Mouse (Mus musculus): ENCODE measurements around the gene Rai14. TPM values are rescaled to one million over a fixed set of nuclear protein-coding genes. Genes with fewer than 3 reads are reported as not detected.

Gene Rai14
- polyA plus RNA-seq, 1 experiment from 2014 or later = 15.3 TPM

GRCm38 (mm10) chr15:10708591-10709272 is 5.7 kb downstream of the Rai14 start:
- no peaks in the 10 kb centered on the region for H3K9me3 ChIP-seq
- peaks cover 7% of the 10 kb centered on the region for H3K4me1 ChIP-seq
- peaks cover 29% of the 10 kb centered on the region for H3K27me3 ChIP-seq (replicated peaks)
- no peak overlapping the region for H3K4me2 ChIP-seq
- ATAC-seq (ENCODE audit: extremely low read depth, insufficient number of reproducible peaks, low FRiP score, low TSS enrichment) = no peak
- WGBS = 81% methylated on average over 10 of the region's 10 CpGs
- peaks cover 20% of the 10 kb centered on the region for H3K36me3 ChIP-seq
- no peak overlapping the region for H3K9ac ChIP-seq
- H3K27ac ChIP-seq (replicated peaks) = no peak overlapping the region
- H3K4me3 ChIP-seq = no peak overlapping the region

DNA sequence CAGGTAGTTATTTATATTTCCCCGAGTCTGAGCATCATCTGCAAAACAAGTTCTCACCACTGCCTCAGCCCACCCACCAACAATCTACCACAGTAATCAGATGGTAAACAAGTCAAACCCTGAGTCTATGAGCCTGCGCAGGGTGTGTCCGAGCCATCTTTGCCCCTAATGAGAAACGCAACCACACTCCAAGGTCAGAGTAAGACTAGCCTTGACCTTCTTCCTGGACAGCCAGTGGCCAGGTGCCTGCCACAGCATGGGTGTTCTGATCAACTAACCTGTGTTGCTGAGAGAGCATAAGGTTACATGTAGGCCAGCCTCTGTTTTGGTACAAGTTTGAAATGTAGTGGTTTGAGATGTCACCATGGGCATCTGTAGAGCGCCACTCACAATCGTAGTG is 7.3 kb downstream of the Rai14 start:
- H3K9ac ChIP-seq = no peak overlapping the region
- H3K36me3 ChIP-seq = peaks cover 20% of the 10 kb centered on the region
- ATAC-seq (ENCODE audit: extremely low read depth, insufficient number of reproducible peaks, low FRiP score, low TSS enrichment) = no peak
- H3K9me3 ChIP-seq = no peaks in the 10 kb centered on the region
- H3K27me3 ChIP-seq (replicated peaks) = peaks cover 13% of the 10 kb centered on the region
- WGBS = 90% methylated on average over 6 of the region's 6 CpGs
- H3K4me2 ChIP-seq = no peak overlapping the region
- H3K27ac ChIP-seq (replicated peaks) = no peak overlapping the region
- H3K4me1 ChIP-seq = peaks cover 8% of the 10 kb centered on the region
- H3K4me3 ChIP-seq = no peak overlapping the region

DNA sequence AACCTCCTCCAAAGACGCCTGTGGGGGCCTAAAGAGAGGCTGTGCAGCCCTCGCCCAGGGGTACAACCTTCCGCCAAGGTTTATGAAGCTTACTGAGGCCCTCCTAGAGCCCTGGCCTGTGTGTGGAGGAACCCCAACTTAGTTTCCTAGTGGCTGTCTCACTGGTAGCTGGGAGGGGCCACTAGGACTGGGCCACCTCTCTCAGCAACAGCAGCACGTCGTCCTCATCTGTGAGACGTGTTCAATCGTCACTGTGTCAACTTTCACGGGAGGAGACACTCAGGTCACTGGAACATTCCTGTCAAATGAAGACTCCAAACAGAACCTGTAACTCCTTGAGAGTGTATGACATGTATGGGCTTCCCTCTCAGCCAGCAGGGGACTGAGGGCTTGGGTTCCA is 8.0 kb downstream of the Rai14 start:
- no peak overlapping the region for H3K27ac ChIP-seq (replicated peaks)
- peaks cover 15% of the 10 kb centered on the region for H3K4me1 ChIP-seq
- H3K9ac ChIP-seq = no peak overlapping the region
- H3K27me3 ChIP-seq (replicated peaks) = peaks cover 6% of the 10 kb centered on the region; the same call in 1 of the 2 replicates
- 58% methylated on average over 8 of the region's 8 CpGs for WGBS
- H3K4me2 ChIP-seq = no peak overlapping the region
- peaks cover 20% of the 10 kb centered on the region for H3K36me3 ChIP-seq
- no peaks in the 10 kb centered on the region for H3K9me3 ChIP-seq
- ATAC-seq (ENCODE audit: extremely low read depth, insufficient number of reproducible peaks, low FRiP score, low TSS enrichment) = no peak
- H3K4me3 ChIP-seq = no peak overlapping the region

DNA sequence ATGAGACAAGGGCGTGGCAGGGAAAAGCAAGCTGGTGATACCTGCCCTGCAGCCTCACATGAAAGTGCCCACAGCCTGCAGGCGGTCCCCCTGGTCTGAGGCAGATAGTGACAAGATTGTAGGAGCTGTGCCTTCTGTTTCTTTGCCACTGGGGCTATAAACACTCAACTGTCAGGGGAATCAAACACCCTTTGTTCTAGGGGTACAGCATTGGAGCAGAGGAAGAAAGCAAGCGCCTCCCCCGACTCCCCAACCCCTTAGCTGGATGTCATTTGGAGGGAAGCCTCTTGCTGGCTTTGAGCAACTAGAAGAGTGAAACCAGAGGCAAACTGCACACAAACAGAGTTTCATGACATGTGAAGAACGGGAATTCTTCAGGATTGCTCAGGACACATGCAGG is 8.7 kb downstream of the Rai14 start:
- H3K9ac ChIP-seq = no peak overlapping the region
- H3K27me3 ChIP-seq (replicated peaks) = no peaks in the 10 kb centered on the region; the same call in 1 of the 2 replicates
- H3K36me3 ChIP-seq = peaks cover 20% of the 10 kb centered on the region
- 74% methylated on average over 5 of the region's 5 CpGs for WGBS
- no peak for ATAC-seq (ENCODE audit: extremely low read depth, insufficient number of reproducible peaks, low FRiP score, low TSS enrichment)
- H3K27ac ChIP-seq (replicated peaks) = no peak overlapping the region
- no peak overlapping the region for H3K4me2 ChIP-seq
- peaks cover 19% of the 10 kb centered on the region for H3K4me1 ChIP-seq
- H3K4me3 ChIP-seq = no peak overlapping the region
- H3K9me3 ChIP-seq = no peaks in the 10 kb centered on the region

DNA sequence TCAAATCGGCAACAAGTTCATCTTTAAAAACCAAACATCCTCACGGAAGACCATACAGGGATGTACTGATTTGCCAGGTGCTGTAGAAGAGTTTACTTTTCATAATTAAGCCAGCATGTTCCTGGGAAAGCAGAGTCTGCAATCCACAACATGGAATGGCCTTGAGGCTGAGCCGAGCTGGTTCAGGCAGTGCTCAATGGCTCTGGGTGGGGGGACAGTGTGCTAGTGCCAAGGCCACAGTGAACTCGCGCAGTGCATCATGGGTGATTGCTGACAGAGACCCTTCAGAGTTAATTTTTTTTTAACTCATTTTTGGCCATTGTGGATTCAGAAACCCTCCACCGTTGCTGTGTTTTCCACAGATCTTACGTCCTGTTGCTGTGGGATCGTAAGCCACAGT is 10.1 kb downstream of the Rai14 start:
- no peak overlapping the region for H3K4me2 ChIP-seq
- H3K4me3 ChIP-seq = no peak overlapping the region
- peaks cover 17% of the 10 kb centered on the region for H3K36me3 ChIP-seq
- H3K27me3 ChIP-seq (replicated peaks) = no peaks in the 10 kb centered on the region; the same call in 1 of the 2 replicates
- ATAC-seq (ENCODE audit: extremely low read depth, insufficient number of reproducible peaks, low FRiP score, low TSS enrichment) = no peak
- 86% methylated on average over 8 of the region's 8 CpGs for WGBS
- H3K27ac ChIP-seq (replicated peaks) = no peak overlapping the region
- H3K9me3 ChIP-seq = no peaks in the 10 kb centered on the region
- peaks cover 19% of the 10 kb centered on the region for H3K4me1 ChIP-seq
- no peak overlapping the region for H3K9ac ChIP-seq

GRCm38 (mm10) chr15:10701571-10701970 is 12.9 kb downstream of the Rai14 start:
- Histone ChIP-seq H3K4me1 (peaks cover 23% of the 10 kb centered on the region), H3K9me3 (no peaks in the 10 kb centered on the region), H3K27ac (replicated peaks) (0 out of 2 replicates have a peak overlapping the region, but pooled peaks have one; percentile 7), H3K27me3 (replicated peaks) (no peaks in the 10 kb centered on the region), H3K4me3 (no peak overlapping the region), H3K36me3 (no peaks in the 10 kb centered on the region), H3K9ac (no peak overlapping the region), H3K4me2 (no peak overlapping the region)
- WGBS = 56% methylated on average over 5 of the region's 5 CpGs
- no peak for ATAC-seq (ENCODE audit: extremely low read depth, insufficient number of reproducible peaks, low FRiP score, low TSS enrichment)

DNA sequence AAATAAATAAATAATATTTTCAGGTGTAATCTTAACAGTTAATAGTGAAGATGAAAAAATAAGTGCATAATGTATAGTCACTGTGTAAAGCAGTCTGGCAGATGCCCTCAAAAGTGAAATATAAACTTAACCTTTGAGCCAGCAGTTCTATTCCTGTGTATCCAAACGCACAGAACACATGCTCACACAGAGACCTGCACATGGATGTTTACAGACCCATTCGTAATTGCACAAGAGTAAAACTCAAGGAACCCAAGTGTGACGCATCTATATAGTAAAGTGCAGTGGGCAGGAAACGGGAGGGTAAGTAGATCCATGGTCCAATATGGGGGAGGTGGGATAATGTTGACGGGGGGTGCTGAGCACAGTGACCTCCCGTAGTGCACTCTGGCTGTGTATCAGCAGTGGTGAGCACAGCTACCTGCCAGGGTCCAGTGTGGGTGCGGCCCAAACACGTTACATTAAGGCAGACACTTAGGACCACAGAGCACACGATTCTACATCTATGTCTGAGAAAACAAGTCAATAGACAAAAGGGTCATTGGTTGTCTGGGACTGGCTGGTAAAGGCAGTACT is 13.4 kb downstream of the Rai14 start:
- no peak overlapping the region for H3K4me2 ChIP-seq
- H3K27me3 ChIP-seq (replicated peaks) = no peaks in the 10 kb centered on the region
- no peak for ATAC-seq (ENCODE audit: extremely low read depth, insufficient number of reproducible peaks, low FRiP score, low TSS enrichment)
- H3K9ac ChIP-seq = no peak overlapping the region
- peaks cover 23% of the 10 kb centered on the region for H3K4me1 ChIP-seq
- H3K4me3 ChIP-seq = no peak overlapping the region
- no peak overlapping the region for H3K27ac ChIP-seq (replicated peaks)
- no peaks in the 10 kb centered on the region for H3K9me3 ChIP-seq
- 81% methylated on average over 9 of the region's 9 CpGs for WGBS
- H3K36me3 ChIP-seq = no peaks in the 10 kb centered on the region

GRCm38 (mm10) chr15:10696478-10697234 is 17.8 kb downstream of the Rai14 start:
- H3K36me3 ChIP-seq = no peaks in the 10 kb centered on the region
- H3K27me3 ChIP-seq (replicated peaks) = no peaks in the 10 kb centered on the region
- no peak for ATAC-seq (ENCODE audit: extremely low read depth, insufficient number of reproducible peaks, low FRiP score, low TSS enrichment)
- no peak overlapping the region for H3K4me3 ChIP-seq
- no peak overlapping the region for H3K4me2 ChIP-seq
- H3K9ac ChIP-seq = no peak overlapping the region
- 70% methylated on average over 8 of the region's 8 CpGs for WGBS
- peaks cover 15% of the 10 kb centered on the region for H3K4me1 ChIP-seq
- no peaks in the 10 kb centered on the region for H3K9me3 ChIP-seq
- no peak overlapping the region for H3K27ac ChIP-seq (replicated peaks)

DNA sequence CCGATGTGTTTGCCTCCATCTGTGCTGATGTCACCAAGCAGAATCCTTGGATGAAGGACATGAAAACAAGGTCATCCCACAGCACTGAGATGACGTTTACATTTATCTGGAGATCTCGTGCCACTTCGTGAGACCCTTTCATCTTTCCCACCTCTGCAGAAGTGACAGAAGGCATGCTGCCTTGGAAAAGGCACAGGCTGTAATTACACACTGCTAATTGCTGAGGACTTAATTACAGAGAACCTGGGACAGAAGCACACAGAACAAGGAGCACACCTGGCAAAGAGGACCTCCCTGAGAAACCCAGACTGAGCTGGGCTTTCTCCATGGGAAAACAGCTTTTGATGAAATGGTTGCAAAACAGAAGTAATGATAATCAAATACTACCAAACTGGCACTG is 21.8 kb downstream of the Rai14 start:
- Histone ChIP-seq H3K9me3 (no peaks in the 10 kb centered on the region), H3K27ac (replicated peaks) (no peak overlapping the region), H3K4me3 (no peak overlapping the region), H3K4me2 (no peak overlapping the region), H3K36me3 (no peaks in the 10 kb centered on the region), H3K4me1 (peaks cover 38% of the 10 kb centered on the region), H3K9ac (no peak overlapping the region), H3K27me3 (replicated peaks) (peaks cover 5% of the 10 kb centered on the region; the same call in 1 of the 2 replicates)
- ATAC-seq (ENCODE audit: extremely low read depth, insufficient number of reproducible peaks, low FRiP score, low TSS enrichment) = no peak
- WGBS = 50% methylated on average over 4 of the region's 4 CpGs

DNA sequence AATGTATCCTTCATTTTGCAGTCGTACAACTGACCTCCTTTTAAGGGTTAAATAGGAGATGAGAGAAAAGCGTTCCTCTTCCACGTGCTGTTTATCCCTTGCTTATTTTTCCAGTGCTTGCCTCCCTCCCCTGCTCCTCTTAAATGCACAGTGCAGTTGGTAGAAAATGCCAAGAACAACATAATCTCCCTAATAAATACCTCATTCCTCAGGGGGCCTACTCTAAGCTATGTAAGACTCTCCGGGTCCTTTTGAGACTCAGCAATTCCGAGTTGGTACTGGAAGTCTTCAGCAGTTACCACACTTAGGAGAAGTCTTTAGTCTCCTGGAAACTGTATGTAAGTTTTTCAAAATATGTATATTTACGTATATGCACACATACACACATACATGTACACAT is 22.9 kb downstream of the Rai14 start:
- Histone ChIP-seq H3K9ac (no peak overlapping the region), H3K27me3 (replicated peaks) (peaks cover 17% of the 10 kb centered on the region; the same call in 1 of the 2 replicates), H3K36me3 (0 out of 2 replicates have a peak, but pooled peaks cover 3% of the 10 kb centered on the region), H3K27ac (replicated peaks) (no peak overlapping the region), H3K4me2 (no peak overlapping the region), H3K4me1 (peaks cover 36% of the 10 kb centered on the region), H3K4me3 (no peak overlapping the region), H3K9me3 (no peaks in the 10 kb centered on the region)
- WGBS = 58% methylated on average over 6 of the region's 6 CpGs
- no peak for ATAC-seq (ENCODE audit: extremely low read depth, insufficient number of reproducible peaks, low FRiP score, low TSS enrichment)

DNA sequence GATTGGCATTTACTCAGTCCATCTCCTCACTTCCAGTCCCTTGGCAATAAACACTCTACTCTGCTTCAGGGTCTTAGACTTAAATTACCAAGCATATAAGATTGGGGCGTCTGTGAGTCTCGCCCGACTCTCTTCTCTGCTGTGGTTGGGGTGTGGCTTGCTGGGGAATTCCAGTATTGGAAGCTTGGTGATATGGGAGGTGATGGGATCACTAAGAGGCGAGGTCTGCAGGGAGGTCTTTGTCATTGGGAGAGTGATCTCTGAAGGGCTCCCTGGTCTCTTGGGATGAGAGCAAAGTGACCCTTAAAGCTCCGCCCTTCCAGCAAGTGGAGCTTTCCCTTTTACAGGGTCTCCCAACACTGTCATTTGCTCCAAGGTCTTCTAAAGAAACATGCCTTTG is 23.5 kb downstream of the Rai14 start:
- Histone ChIP-seq H3K9me3 (no peaks in the 10 kb centered on the region), H3K9ac (no peak overlapping the region), H3K4me1 (peaks cover 41% of the 10 kb centered on the region), H3K27ac (replicated peaks) (no peak overlapping the region), H3K27me3 (replicated peaks) (peaks cover 22% of the 10 kb centered on the region; the same call in 1 of the 2 replicates), H3K36me3 (0 out of 2 replicates have a peak, but pooled peaks cover 4% of the 10 kb centered on the region), H3K4me3 (no peak overlapping the region), H3K4me2 (no peak overlapping the region)
- ATAC-seq (ENCODE audit: extremely low read depth, insufficient number of reproducible peaks, low FRiP score, low TSS enrichment) = no peak
- WGBS = 64% methylated on average over 5 of the region's 5 CpGs
